9 mouse cellular contexts compared by ENCODE assay signal in the genomic region with DNA sequence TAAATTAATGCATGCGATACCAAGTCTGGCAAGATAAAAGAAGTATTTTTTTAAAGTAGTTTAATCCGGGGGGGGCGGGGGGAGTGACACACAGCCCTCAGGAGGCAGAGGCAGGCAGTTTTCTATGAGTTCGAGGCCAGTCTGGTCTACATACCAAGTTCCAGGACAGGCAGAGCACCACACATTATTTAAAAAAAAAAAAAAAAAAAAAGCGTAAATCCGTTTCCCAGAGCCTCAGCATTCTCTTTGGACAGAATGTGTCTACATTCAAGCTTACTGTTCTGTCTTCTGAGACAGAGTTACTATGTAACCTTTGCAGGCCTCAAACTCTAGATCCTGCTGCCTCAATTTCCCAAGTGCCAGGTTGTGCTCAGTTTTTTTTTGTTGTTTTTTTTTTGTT. TPM values are rescaled to one million over a fixed set of nuclear protein-coding genes. Genes with fewer than 3 reads are reported as not detected.
A peak's percentile ranks its signal among the peaks of the same experiment; 100 is the strongest.
DNase-seq lines count a peak whose midpoint lies in the region; ATAC-seq and TF ChIP-seq lines count a peak whose summit lies in the region.
"Had no signal": no experiment of that assay in that cellular context is flagged by ENCODE, and none has a peak within 500 bp of the region (broad histone marks: within the 10 kb centered on the region; RNA-seq: fewer than 3 reads in every experiment).

No protein-coding gene starts in this region.

- 39% methylated on average over 6 of the region's 6 CpGs for WGBS in heart, embryonic 16.5 days
- WGBS in bone marrow, adult 2 months = 44% methylated on average over 6 of the region's 6 CpGs
- WGBS in hindbrain, embryonic 13.5 days = 46% methylated on average over 6 of the region's 6 CpGs
- WGBS in midbrain, embryonic 12.5 days = 53% methylated on average over 6 of the region's 6 CpGs

- peak overlapping the region; percentile 77 for H3K9ac ChIP-seq in heart, embryonic 16.5 days (ENCODE audit: low read length)
- H3K9ac ChIP-seq in hindbrain, embryonic 13.5 days = peak overlapping the region; percentile 76
- H3K9ac ChIP-seq in midbrain, embryonic 12.5 days (replicated peaks) = no peak overlapping the region; the same call in 1 of the 2 replicates

- no peak for DNase-seq in heart, postnatal 10 days
- DNase-seq in thymus, postnatal 10 days (ENCODE audit: low spot score in 2 of 2) = no peak
- DNase-seq in right cerebral cortex, adult 18-20 months = no peak
- DNase-seq in thymus, adult 18-20 months = no peak

- peak overlapping the region; percentile 84 for H3K4me3 ChIP-seq in heart, embryonic 16.5 days (ENCODE audit: low read length)
- peak overlapping the region; percentile 81 for H3K4me3 ChIP-seq in bone marrow, adult 2 months (replicated peaks; ENCODE audit: control insufficient read depth, low read depth, low read length)
- H3K4me3 ChIP-seq in hindbrain, embryonic 13.5 days = peak overlapping the region; percentile 58
- peak overlapping the region; percentile 58 for H3K4me3 ChIP-seq in midbrain, embryonic 12.5 days

- TF ChIP-seq CTCF in bone marrow, adult 2 months (IDR thresholded peaks at IDR 0.05; ENCODE audit: control insufficient read depth, insufficient read depth, low read length) = no peak

- H3K36me3 ChIP-seq in heart, embryonic 16.5 days (ENCODE audit: control insufficient read depth, insufficient read depth) = no peaks in the 10 kb centered on the region
- peaks cover 6% of the 10 kb centered on the region; the same call in 1 of the 2 replicates for H3K36me3 ChIP-seq in hindbrain, embryonic 13.5 days
- H3K36me3 ChIP-seq in midbrain, embryonic 12.5 days = no peaks in the 10 kb centered on the region

- H3K27me3 ChIP-seq in heart, embryonic 16.5 days (ENCODE audit: control insufficient read depth, insufficient read depth, low read length) = 0 out of 2 replicates have a peak, but pooled peaks cover 3% of the 10 kb centered on the region
- peaks cover 16% of the 10 kb centered on the region for H3K27me3 ChIP-seq in hindbrain, embryonic 13.5 days
- H3K27me3 ChIP-seq in midbrain, embryonic 12.5 days = peaks cover 10% of the 10 kb centered on the region

- peaks cover 7% of the 10 kb centered on the region for H3K4me1 ChIP-seq in heart, embryonic 16.5 days (ENCODE audit: control insufficient read depth, insufficient read depth, low read length)
- no peaks in the 10 kb centered on the region; the same call in 1 of the 2 replicates for H3K4me1 ChIP-seq in bone marrow, adult 2 months (ENCODE audit: control insufficient read depth, insufficient read depth, low read length)
- peaks cover 14% of the 10 kb centered on the region for H3K4me1 ChIP-seq in hindbrain, embryonic 13.5 days (replicated peaks)
- H3K4me1 ChIP-seq in midbrain, embryonic 12.5 days = peaks cover 16% of the 10 kb centered on the region

- peak overlapping the region; percentile 68; the same call in 1 of the 2 replicates for H3K27ac ChIP-seq in heart, embryonic 16.5 days (ENCODE audit: low read length)
- H3K27ac ChIP-seq in bone marrow, adult 2 months (ENCODE audit: control insufficient read depth, insufficient read depth, low read depth, low read length, poor library complexity) = no peak overlapping the region
- H3K27ac ChIP-seq in hindbrain, embryonic 13.5 days = peak overlapping the region; percentile 49; the same call in 1 of the 2 replicates
- no peak overlapping the region; the same call in 1 of the 2 replicates for H3K27ac ChIP-seq in midbrain, embryonic 12.5 days (replicated peaks)

- intact Hi-C loops in heart, postnatal 10 days (cut with DNase I) = no loop called here

- no peak for ATAC-seq in heart, embryonic 16.5 days (replicated peaks; ENCODE audit: extremely low read depth, insufficient read depth, low FRiP score)
- ATAC-seq in hindbrain, embryonic 13.5 days (ENCODE audit: low FRiP score) = 0 out of 2 replicates have a peak, but pooled peaks have one; percentile 16
- ATAC-seq in midbrain, embryonic 12.5 days (ENCODE audit: low FRiP score, low read depth) = no peak; the same call in 1 of the 2 replicates

- TF ChIP-seq POLR2A in bone marrow, adult 2 months (IDR thresholded peaks at IDR 0.05; ENCODE audit: borderline replicate concordance, control insufficient read depth, low read depth, low read length) = no peak

- peak overlapping the region; percentile 97 for H3K4me2 ChIP-seq in heart, embryonic 16.5 days (ENCODE audit: low read depth, low read length)
- peak overlapping the region; percentile 79 for H3K4me2 ChIP-seq in hindbrain, embryonic 13.5 days
- peak overlapping the region; percentile 82 for H3K4me2 ChIP-seq in midbrain, embryonic 12.5 days (replicated peaks)

- no peaks in the 10 kb centered on the region for H3K9me3 ChIP-seq in heart, embryonic 16.5 days (replicated peaks; ENCODE audit: control insufficient read depth, low read length)
- H3K9me3 ChIP-seq in hindbrain, embryonic 13.5 days = no peaks in the 10 kb centered on the region
- no peaks in the 10 kb centered on the region for H3K9me3 ChIP-seq in midbrain, embryonic 12.5 days

RNA-seq across cellular contexts. Expression of a gene that starts 0.5 kb away (rescaled TPM):
- 45.1 and 46.1 TPM in 2 replicates for polyA plus RNA-seq in heart, embryonic 16.5 days (2015; fragmentation: Nextera tagmentation; extraction: Ambion mirVana)
- 10 to 100 TPM; 42.1 to 44.6 TPM for total RNA-seq in heart, postnatal 10 days (2021)
- 5.1 and 5.3 TPM in 2 replicates for polyA plus RNA-seq in bone marrow, adult 2 months (2011; ENCODE audit: insufficient read depth, insufficient read length, low replicate concordance, missing spikeins)
- polyA plus RNA-seq in hindbrain, embryonic 13.5 days (2015; fragmentation: Nextera tagmentation; extraction: Ambion mirVana) = 19.6 and 21.7 TPM in 2 replicates
- 21.4 and 24.1 TPM in 2 replicates for polyA plus RNA-seq in midbrain, embryonic 12.5 days (2016; fragmentation: Nextera tagmentation; extraction: Ambion mirVana)

RNA-seq across cellular contexts. Expression of a gene that starts 13.5 kb away (rescaled TPM):
- not detected in 2 replicates for polyA plus RNA-seq in heart, embryonic 16.5 days (2015; fragmentation: Nextera tagmentation; extraction: Ambion mirVana)
- total RNA-seq in heart, postnatal 10 days (2021) = not detected
- polyA plus RNA-seq in bone marrow, adult 2 months (2011; ENCODE audit: insufficient read depth, insufficient read length, low replicate concordance, missing spikeins) = not detected in 2 replicates
- 0.14 and 0.21 TPM in 2 replicates for polyA plus RNA-seq in hindbrain, embryonic 13.5 days (2015; fragmentation: Nextera tagmentation; extraction: Ambion mirVana)
- polyA plus RNA-seq in midbrain, embryonic 12.5 days (2016; fragmentation: Nextera tagmentation; extraction: Ambion mirVana) = 0.13 TPM in 1 of 2 replicates, not detected in the other
- total RNA-seq: layer of hippocampus, postnatal 36 days had no signal

RNA-seq across cellular contexts. Expression of a gene that starts 17.9 kb away (rescaled TPM):
- polyA plus RNA-seq in heart, embryonic 16.5 days (2015; fragmentation: Nextera tagmentation; extraction: Ambion mirVana) = 0.88 and 1.0 TPM in 2 replicates
- under 1 TPM; 0.64 to 0.67 TPM for total RNA-seq in heart, postnatal 10 days (2021)
- 1.3 and 3.2 TPM in 2 replicates for polyA plus RNA-seq in bone marrow, adult 2 months (2011; ENCODE audit: insufficient read depth, insufficient read length, low replicate concordance, missing spikeins)
- polyA plus RNA-seq in hindbrain, embryonic 13.5 days (2015; fragmentation: Nextera tagmentation; extraction: Ambion mirVana) = 0.75 and 1.3 TPM in 2 replicates
- 0.71 and 0.91 TPM in 2 replicates for polyA plus RNA-seq in midbrain, embryonic 12.5 days (2016; fragmentation: Nextera tagmentation; extraction: Ambion mirVana)

RNA-seq across cellular contexts. Expression of a gene that starts 19.7 kb away (rescaled TPM):
- 29.6 and 30.4 TPM in 2 replicates for polyA plus RNA-seq in heart, embryonic 16.5 days (2015; fragmentation: Nextera tagmentation; extraction: Ambion mirVana)
- total RNA-seq in heart, postnatal 10 days (2021) = 10 to 100 TPM; 11.5 to 17.3 TPM
- polyA plus RNA-seq in bone marrow, adult 2 months (2011; ENCODE audit: insufficient read depth, insufficient read length, low replicate concordance, missing spikeins) = 45.9 and 61.1 TPM in 2 replicates
- polyA plus RNA-seq in hindbrain, embryonic 13.5 days (2015; fragmentation: Nextera tagmentation; extraction: Ambion mirVana) = 24.6 and 29.5 TPM in 2 replicates
- 54.9 and 58.4 TPM in 2 replicates for polyA plus RNA-seq in midbrain, embryonic 12.5 days (2016; fragmentation: Nextera tagmentation; extraction: Ambion mirVana)

RNA-seq across cellular contexts. Expression of a gene that starts 32.1 kb away (rescaled TPM):
- 35.8 and 37.7 TPM in 2 replicates for polyA plus RNA-seq in heart, embryonic 16.5 days (2015; fragmentation: Nextera tagmentation; extraction: Ambion mirVana)
- 10 to 100 TPM; 82.8 to 91.0 TPM for total RNA-seq in heart, postnatal 10 days (2021)
- polyA plus RNA-seq in bone marrow, adult 2 months (2011; ENCODE audit: insufficient read depth, insufficient read length, low replicate concordance, missing spikeins) = 5.9 and 16.2 TPM in 2 replicates
- 11.1 and 13.1 TPM in 2 replicates for polyA plus RNA-seq in hindbrain, embryonic 13.5 days (2015; fragmentation: Nextera tagmentation; extraction: Ambion mirVana)
- 19.6 and 21.6 TPM in 2 replicates for polyA plus RNA-seq in midbrain, embryonic 12.5 days (2016; fragmentation: Nextera tagmentation; extraction: Ambion mirVana)

Comparison
In these comparisons a context has a peak if more than half of its experiments do, and no peak if none do; other contexts are left out.
1. H3K27ac ChIP-seq: peak in heart, embryonic 16.5 days (single experiment) and hindbrain, embryonic 13.5 days (single experiment); none in bone marrow, adult 2 months (single experiment) and midbrain, embryonic 12.5 days (single experiment).
2. Peak in every context shown above with its lines, with median percentiles within 50 percentile points of each other: H3K4me2 ChIP-seq and H3K4me3 ChIP-seq.